Comparison of ENCODE assay signal across 26 mouse cellular contexts in the genomic region with DNA sequence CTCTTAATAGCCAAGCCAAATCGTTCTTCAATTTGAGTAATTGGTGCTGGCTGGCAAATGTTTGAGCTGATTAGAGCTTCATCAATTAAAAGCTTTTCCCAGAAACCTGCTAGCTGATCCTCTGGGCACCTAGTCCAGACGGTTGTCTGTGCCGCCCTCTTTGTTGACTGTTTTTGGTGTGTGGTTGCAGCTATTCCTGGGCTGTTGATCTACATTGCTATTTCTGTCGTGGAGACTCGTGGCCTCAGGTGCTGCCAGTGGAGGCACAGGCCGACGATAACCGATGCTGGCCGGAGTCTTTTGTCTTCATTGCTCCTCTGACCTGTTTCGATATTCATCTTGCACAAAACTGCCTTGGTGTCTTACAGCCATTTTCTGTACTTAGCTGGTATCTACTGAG. TPM values are rescaled to one million over a fixed set of nuclear protein-coding genes. Genes with fewer than 3 reads are reported as not detected.
DNase-seq lines count a peak whose midpoint lies in the region; TF ChIP-seq lines count a peak whose summit lies in the region.
"Had no signal": no experiment of that assay in that cellular context is flagged by ENCODE, and none has a peak within 500 bp of the region (broad histone marks: within the 10 kb centered on the region; RNA-seq: fewer than 3 reads in every experiment).

No protein-coding gene starts in this region.

- H3K79me2 ChIP-seq in heart, adult 2 months (replicated peaks; ENCODE audit: control insufficient read depth, insufficient read depth, low read length): no peaks in the 10 kb centered on the region

- DNase-seq in gastrocnemius, adult 2 months: peak; percentile 75
- no peak for DNase-seq in gastrocnemius, postnatal 36 days
- DNase-seq in heart, adult 2 months: peak; percentile 32 to 64
- no peak for DNase-seq in heart, postnatal 14 days
- DNase-seq in heart, postnatal 10 days: peak; percentile 59 to 63
- no peak for DNase-seq in heart, embryonic 10.5 days (ENCODE audit: low spot score)
- peak; percentile 69 for DNase-seq in skeletal muscle tissue, adult 2 months (ENCODE audit: low read depth, low spot score)
- DNase-seq: adrenal gland, postnatal 14 days; B cell, adult 2 months; cerebellum, adult 11 months; cerebellum, adult 2 months; cerebellum, adult 9-11 months; cerebellum, postnatal 25 days; forebrain, postnatal 0 days; gastrocnemius, postnatal 14 days; kidney, adult 18-20 months; kidney, adult 9 months had no signal

- H3K9ac ChIP-seq in heart, adult 2 months (ENCODE audit: low read depth, low read length): no peak overlapping the region
- H3K9ac ChIP-seq: embryonic facial prominence, embryonic 12.5 days; embryonic facial prominence, embryonic 15.5 days; forebrain, postnatal 0 days; heart, embryonic 13.5 days; hindbrain, embryonic 14.5 days had no signal

- 62% methylated on average over 10 of the region's 10 CpGs for WGBS in heart, adult 2 months
- 76% methylated on average over 10 of the region's 10 CpGs for WGBS in heart, embryonic 10.5 days

- H3K27me3 ChIP-seq in heart, adult 2 months (ENCODE audit: control insufficient read depth, insufficient read depth, low read length): no peaks in the 10 kb centered on the region
- no peaks in the 10 kb centered on the region for H3K27me3 ChIP-seq in heart, embryonic 10.5 days (ENCODE audit: insufficient read depth, poor library complexity, severe bottlenecking)
- H3K27me3 ChIP-seq: CH12.LX; embryonic facial prominence, embryonic 12.5 days; embryonic facial prominence, embryonic 15.5 days; heart, embryonic 13.5 days; Patski had no signal

- peaks cover 2% of the 10 kb centered on the region; the same call in 1 of the 2 replicates for H3K36me3 ChIP-seq in heart, adult 2 months (ENCODE audit: control insufficient read depth, insufficient read depth, low read length)
- peaks cover 69% of the 10 kb centered on the region for H3K36me3 ChIP-seq in heart, embryonic 10.5 days

- H3K4me3 ChIP-seq in gastrocnemius, adult 2 months: peak overlapping the region; percentile 30
- H3K4me3 ChIP-seq in heart, adult 2 months: no peak overlapping the region
- no peak overlapping the region for H3K4me3 ChIP-seq in heart, embryonic 10.5 days
- H3K4me3 ChIP-seq: embryonic facial prominence, embryonic 12.5 days; embryonic facial prominence, embryonic 15.5 days; heart, embryonic 13.5 days had no signal

- H3K9me3 ChIP-seq in heart, embryonic 10.5 days: no peaks in the 10 kb centered on the region
- H3K9me3 ChIP-seq: embryonic facial prominence, embryonic 12.5 days; embryonic facial prominence, embryonic 15.5 days; G1E; heart, embryonic 13.5 days had no signal

- no peak; the same call in 1 of the 2 replicates for TF ChIP-seq EP300 in heart, adult 2 months (IDR thresholded peaks at IDR 0.05; ENCODE audit: insufficient read depth, low read depth, low read length)

- no peak for TF ChIP-seq POLR2A in heart, adult 2 months (IDR thresholded peaks at IDR 0.05; ENCODE audit: insufficient read depth, low read depth, low read length)

- peak overlapping the region; percentile 84 for H3K27ac ChIP-seq in gastrocnemius, adult 2 months
- H3K27ac ChIP-seq in heart, adult 2 months: peak overlapping the region; percentile 81
- H3K27ac ChIP-seq in heart, embryonic 10.5 days: no peak overlapping the region
- H3K27ac ChIP-seq: embryonic facial prominence, embryonic 12.5 days; embryonic facial prominence, embryonic 15.5 days; heart, embryonic 13.5 days; hindbrain, embryonic 14.5 days; hindbrain, postnatal 0 days had no signal

- no peaks in the 10 kb centered on the region for H3K4me1 ChIP-seq in heart, adult 2 months (ENCODE audit: control insufficient read depth, insufficient read depth, low read length)
- H3K4me1 ChIP-seq in heart, embryonic 10.5 days: peaks cover 2% of the 10 kb centered on the region
- H3K4me1 ChIP-seq: embryonic facial prominence, embryonic 12.5 days had no signal

- no peak for TF ChIP-seq CTCF in gastrocnemius, adult 2 months (IDR thresholded peaks at IDR 0.05)
- no peak for TF ChIP-seq CTCF in heart, adult 2 months (IDR thresholded peaks at IDR 0.05)

- intact Hi-C loops in gastrocnemius, adult 2 months (cut with DNase I): loop anchor here (5.0 kb wide), 1 partner anchor 39 kb away; no protein-coding TSS in a partner anchor
- intact Hi-C loops in gastrocnemius, postnatal 36 days (cut with DNase I): no loop called here
- intact Hi-C loops in heart, adult 2 months (cut with DNase I): no loop called here
- intact Hi-C loops in heart, postnatal 14 days (cut with DNase I): no loop called here
- intact Hi-C loops in heart, postnatal 10 days (cut with DNase I): no loop called here

RNA-seq across cellular contexts. Expression of gene Pla2g15, which starts 8.2 kb away (rescaled TPM):
- 1 to 10 TPM; 3.5 TPM for total RNA-seq in gastrocnemius, adult 2 months (2021)
- total RNA-seq in gastrocnemius, postnatal 36 days (2021): 1 to 10 TPM; 2.8 to 3.0 TPM
- total RNA-seq in heart, adult 2 months (2021): 1 to 10 TPM; 6.5 to 8.6 TPM
- 8.0 and 8.4 TPM in 2 replicates for polyA plus RNA-seq in heart, adult 2 months (2012; rRNA removed)
- 1 to 10 TPM; 5.5 to 8.1 TPM for total RNA-seq in heart, postnatal 14 days (2021)
- total RNA-seq in heart, postnatal 10 days (2021): 1 to 10 TPM; 6.9 to 8.0 TPM
- 10.6 and 13.6 TPM in 2 replicates for polyA plus RNA-seq in heart, embryonic 10.5 days (2016; fragmentation: Nextera tagmentation; extraction: Ambion mirVana)

RNA-seq across cellular contexts. Expression of gene Slc7a6, which starts 10.3 kb away (rescaled TPM):
- 10 to 100 TPM; 10.5 to 11.5 TPM for total RNA-seq in gastrocnemius, adult 2 months (2021)
- total RNA-seq in gastrocnemius, postnatal 36 days (2021): 10 to 100 TPM in 1 of 2 experiments, 1 to 10 TPM in 1; 5.9 to 10.1 TPM
- total RNA-seq in heart, adult 2 months (2021): 10 to 100 TPM; 10.2 to 10.8 TPM
- polyA plus RNA-seq in heart, adult 2 months (2012; rRNA removed): 14.7 and 17.4 TPM in 2 replicates
- 10 to 100 TPM; 12.2 to 13.8 TPM for total RNA-seq in heart, postnatal 14 days (2021)
- total RNA-seq in heart, postnatal 10 days (2021): 10 to 100 TPM; 17.8 to 20.3 TPM
- 47.3 and 67.8 TPM in 2 replicates for polyA plus RNA-seq in heart, embryonic 10.5 days (2016; fragmentation: Nextera tagmentation; extraction: Ambion mirVana)

RNA-seq across cellular contexts. Expression of gene Esrp2, which starts 21.6 kb away (rescaled TPM):
- not detected for total RNA-seq in gastrocnemius, adult 2 months (2021)
- total RNA-seq in gastrocnemius, postnatal 36 days (2021): under 1 TPM in 1 of 2 experiments, not detected in 1; 0.26 TPM
- total RNA-seq in heart, adult 2 months (2021): under 1 TPM; 0.31 to 0.52 TPM
- 0.29 and 1.1 TPM in 2 replicates for polyA plus RNA-seq in heart, adult 2 months (2012; rRNA removed)
- 1 to 10 TPM in 1 of 2 experiments, under 1 TPM in 1; 0.45 to 1.0 TPM for total RNA-seq in heart, postnatal 14 days (2021)
- total RNA-seq in heart, postnatal 10 days (2021): 1 to 10 TPM in 1 of 2 experiments, under 1 TPM in 1; 0.64 to 1.2 TPM
- polyA plus RNA-seq in heart, embryonic 10.5 days (2016; fragmentation: Nextera tagmentation; extraction: Ambion mirVana): 2.4 and 5.4 TPM in 2 replicates
- total RNA-seq: common myeloid progenitor, adult 5-6 weeks; G1E; gastrocnemius, postnatal 14 days had no signal
- polyA plus RNA-seq: forebrain, postnatal 0 days; G1E had no signal

RNA-seq across cellular contexts. Expression of gene Slc7a6os, which starts 52.4 kb away (rescaled TPM):
- total RNA-seq in gastrocnemius, adult 2 months (2021): 1 to 10 TPM; 9.0 to 9.6 TPM
- total RNA-seq in gastrocnemius, postnatal 36 days (2021): 1 to 10 TPM; 7.2 to 8.1 TPM
- total RNA-seq in heart, adult 2 months (2021): 10 to 100 TPM in 1 of 2 experiments, 1 to 10 TPM in 1; 9.6 to 10.7 TPM
- 7.1 and 8.8 TPM in 2 replicates for polyA plus RNA-seq in heart, adult 2 months (2012; rRNA removed)
- 10 to 100 TPM; 11.4 TPM for total RNA-seq in heart, postnatal 14 days (2021)
- total RNA-seq in heart, postnatal 10 days (2021): 10 to 100 TPM; 15.2 to 15.8 TPM
- 24.1 and 38.1 TPM in 2 replicates for polyA plus RNA-seq in heart, embryonic 10.5 days (2016; fragmentation: Nextera tagmentation; extraction: Ambion mirVana)

RNA-seq across cellular contexts. Expression of gene Prmt7, which starts 52.4 kb away (rescaled TPM):
- total RNA-seq in gastrocnemius, adult 2 months (2021): 10 to 100 TPM; 27.5 to 29.8 TPM
- total RNA-seq in gastrocnemius, postnatal 36 days (2021): 10 to 100 TPM; 25.4 to 25.5 TPM
- total RNA-seq in heart, adult 2 months (2021): 10 to 100 TPM; 22.9 to 26.3 TPM
- 21.7 and 32.5 TPM in 2 replicates for polyA plus RNA-seq in heart, adult 2 months (2012; rRNA removed)
- 10 to 100 TPM; 18.7 to 20.4 TPM for total RNA-seq in heart, postnatal 14 days (2021)
- 10 to 100 TPM; 21.6 to 24.0 TPM for total RNA-seq in heart, postnatal 10 days (2021)
- 59.7 and 63.9 TPM in 2 replicates for polyA plus RNA-seq in heart, embryonic 10.5 days (2016; fragmentation: Nextera tagmentation; extraction: Ambion mirVana)

Comparison
In these comparisons a context has a peak if more than half of its experiments do, and no peak if none do; other contexts are left out.
1. DNase-seq: peak in gastrocnemius, adult 2 months (single experiment), heart, adult 2 months (2 of 2), heart, postnatal 10 days (2 of 2) and skeletal muscle tissue, adult 2 months (single experiment); none in gastrocnemius, postnatal 36 days (0 of 2), heart, postnatal 14 days (0 of 2) and heart, embryonic 10.5 days (single experiment).